Mouse (Mus musculus): ENCODE data around the gene Cr2. TPM values are rescaled to one million over a fixed set of nuclear protein-coding genes. Genes with fewer than 3 reads are reported as not detected.
"Not testable (repeated sequence)": the region's sequence is repeated elsewhere in the genome, so short reads cannot be mapped to it uniquely, and the experiment has no call there.

The Cr2 gene
- 0.28 and 0.80 TPM in 2 replicates for polyA plus RNA-seq (2015; fragmentation: Nextera tagmentation; extraction: Ambion mirVana)

GRCm38 (mm10) chr1:195175980-195176931 lies at the start of gene Cr2:
Cr2 (minus strand) TSS chr1:195176716.
- WGBS: 6% methylated on average over 20 of the region's 20 CpGs
- 0 out of 2 replicates have a peak, but pooled peaks cover 7% of the 10 kb centered on the region for H3K4me1 ChIP-seq
- peak within 1 kb of the TSS; percentile 29 for H3K4me3 ChIP-seq
- H3K4me2 ChIP-seq: peak within 1 kb of the TSS; percentile 61
- H3K36me3 ChIP-seq: no peaks in the 10 kb centered on the region
- H3K9ac ChIP-seq: peak within 1 kb of the TSS; percentile 51; the same call in 1 of the 2 replicates
- ATAC-seq (ENCODE audit: insufficient number of reproducible peaks, insufficient read depth, low FRiP score, low TSS enrichment, low read depth): peak; percentile 78
- H3K27me3 ChIP-seq: peaks cover 12% of the 10 kb centered on the region; the same call in 1 of the 2 replicates
- no peak within 1 kb of the TSS for H3K27ac ChIP-seq
- H3K9me3 ChIP-seq: no peaks in the 10 kb centered on the region

GRCm38 (mm10) chr1:195221781-195222180 lies 45.3 kb upstream of the Cr2 start:
- H3K4me3 ChIP-seq: no peak overlapping the region
- WGBS: 39% methylated on average over 2 of the region's 2 CpGs
- H3K27ac ChIP-seq: no peak overlapping the region
- no peaks in the 10 kb centered on the region for H3K4me1 ChIP-seq
- no peaks in the 10 kb centered on the region for H3K27me3 ChIP-seq
- no peaks in the 10 kb centered on the region for H3K36me3 ChIP-seq
- H3K4me2 ChIP-seq: no peak overlapping the region
- H3K9ac ChIP-seq: no peak overlapping the region
- no peak for ATAC-seq (ENCODE audit: insufficient number of reproducible peaks, insufficient read depth, low FRiP score, low TSS enrichment, low read depth)
- no peaks in the 10 kb centered on the region for H3K9me3 ChIP-seq

DNA sequence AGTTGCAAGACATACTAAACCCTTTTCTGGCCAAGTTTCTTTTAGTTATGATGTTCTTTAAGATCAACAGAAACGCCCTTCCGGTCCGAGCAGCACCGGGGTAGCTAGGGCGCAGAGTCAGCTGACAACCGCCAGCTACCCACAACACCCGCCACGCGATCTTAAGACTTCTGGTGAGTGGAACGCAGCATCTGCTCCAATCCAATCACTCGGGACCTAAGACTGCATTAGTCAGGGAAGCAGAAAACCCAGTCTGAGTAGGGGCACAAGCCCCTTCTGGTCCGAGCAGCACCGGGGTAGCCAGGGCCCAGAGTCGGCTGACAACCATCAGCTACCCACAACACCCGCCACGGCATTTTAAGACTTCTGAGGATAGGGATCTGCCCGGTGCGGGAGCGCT lies 36.3 kb upstream of the Cr2 start:
- H3K27me3 ChIP-seq; H3K4me1 ChIP-seq; H3K9ac ChIP-seq; H3K27ac ChIP-seq; H3K4me3 ChIP-seq; H3K9me3 ChIP-seq; H3K36me3 ChIP-seq; ATAC-seq (ENCODE audit: insufficient number of reproducible peaks, insufficient read depth, low FRiP score, low TSS enrichment, low read depth): not testable (repeated sequence)
- 63% methylated on average over 19 of the region's 19 CpGs for WGBS
- 0 out of 2 replicates have a peak overlapping the region, but pooled peaks have one; percentile 11 for H3K4me2 ChIP-seq

GRCm38 (mm10) chr1:195184746-195185145 lies 8.2 kb upstream of the Cr2 start:
- Histone ChIP-seq H3K4me2 (no peak overlapping the region), H3K4me1 (no peaks in the 10 kb centered on the region), H3K36me3 (no peaks in the 10 kb centered on the region), H3K4me3 (no peak overlapping the region), H3K27me3 (no peaks in the 10 kb centered on the region), H3K9me3 (no peaks in the 10 kb centered on the region), H3K27ac (no peak overlapping the region), H3K9ac (no peak overlapping the region)
- no peak for ATAC-seq (ENCODE audit: insufficient number of reproducible peaks, insufficient read depth, low FRiP score, low TSS enrichment, low read depth)

DNA sequence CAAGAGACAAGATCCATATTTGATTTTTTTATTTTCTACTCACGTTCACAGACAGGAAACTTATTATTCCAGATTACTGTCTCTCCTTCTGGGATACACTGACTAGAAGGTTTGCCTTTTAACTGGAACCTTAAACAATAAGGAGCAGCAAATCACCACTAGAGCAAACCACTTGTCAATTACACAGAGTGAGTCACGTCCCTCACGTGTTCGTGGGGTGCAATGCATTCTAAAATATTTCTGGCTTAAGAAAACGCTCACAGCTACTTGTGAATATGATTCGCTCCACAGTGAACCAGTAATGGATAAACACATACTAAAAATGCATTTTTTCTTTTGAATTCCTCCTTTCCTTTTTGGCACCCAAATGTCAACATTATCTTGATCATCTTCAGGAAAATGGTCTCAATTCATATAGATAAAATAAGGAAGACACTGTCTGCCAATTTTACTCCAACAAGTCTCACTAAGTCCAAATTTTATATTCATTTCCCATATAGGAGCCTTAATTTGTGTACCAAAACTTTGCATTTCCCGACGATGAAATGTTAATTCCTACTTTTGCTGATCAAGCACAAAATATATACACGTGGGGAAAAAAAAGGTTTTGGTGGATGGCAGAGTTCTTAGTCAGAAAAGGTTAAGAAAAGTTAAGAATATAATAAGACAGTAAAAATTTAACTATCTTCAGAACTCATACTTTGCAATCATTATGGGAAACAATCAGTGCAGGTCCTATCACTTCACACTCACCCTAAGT lies 11.3 kb downstream of the Cr2 start:
- Histone ChIP-seq H3K36me3 (no peaks in the 10 kb centered on the region), H3K4me2 (no peak overlapping the region), H3K27ac (no peak overlapping the region), H3K27me3 (no peaks in the 10 kb centered on the region), H3K9ac (no peak overlapping the region), H3K4me3 (no peak overlapping the region), H3K4me1 (no peaks in the 10 kb centered on the region), H3K9me3 (no peaks in the 10 kb centered on the region)
- no peak for ATAC-seq (ENCODE audit: insufficient number of reproducible peaks, insufficient read depth, low FRiP score, low TSS enrichment, low read depth)
- WGBS: 83% methylated on average over 9 of the region's 9 CpGs

DNA sequence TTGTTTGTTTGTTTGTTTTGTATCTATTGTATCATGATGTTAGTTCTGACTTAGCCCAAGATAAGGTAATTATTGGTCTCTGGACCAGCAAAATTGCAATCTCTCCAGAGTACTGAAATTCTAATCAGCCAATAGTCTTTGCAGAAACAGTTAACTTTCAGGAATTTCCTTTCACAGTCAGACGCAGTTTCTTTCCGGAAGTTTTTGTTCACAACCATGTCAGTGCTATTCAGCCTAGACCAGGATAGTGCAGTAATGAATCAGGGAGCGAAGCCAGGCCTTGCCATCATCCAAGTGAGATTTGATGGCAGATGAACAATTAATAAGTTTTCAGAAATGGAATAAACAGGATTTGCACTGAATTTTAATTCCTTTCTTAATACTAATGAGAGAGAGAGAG lies 44.4 kb downstream of the Cr2 start:
- Histone ChIP-seq H3K9me3 (no peaks in the 10 kb centered on the region), H3K4me2 (peak overlapping the region; percentile 63), H3K27ac (peak overlapping the region; percentile 98; the same call in 1 of the 2 replicates), H3K4me3 (peak overlapping the region; percentile 66; the same call in 1 of the 2 replicates), H3K36me3 (peaks cover 10% of the 10 kb centered on the region; the same call in 1 of the 2 replicates), H3K9ac (no peak overlapping the region), H3K4me1 (peaks cover 14% of the 10 kb centered on the region), H3K27me3 (no peaks in the 10 kb centered on the region)
- no peak for ATAC-seq (ENCODE audit: insufficient number of reproducible peaks, insufficient read depth, low FRiP score, low TSS enrichment, low read depth)
- 48% methylated on average over 3 of the region's 3 CpGs for WGBS

GRCm38 (mm10) chr1:195131675-195132015 lies 44.9 kb downstream of the Cr2 start:
- H3K36me3 ChIP-seq: peaks cover 11% of the 10 kb centered on the region; the same call in 1 of the 2 replicates
- H3K9me3 ChIP-seq: no peaks in the 10 kb centered on the region
- peaks cover 14% of the 10 kb centered on the region for H3K4me1 ChIP-seq
- WGBS: 25% methylated on average over 4 of the region's 4 CpGs
- peak overlapping the region; percentile 63 for H3K4me2 ChIP-seq
- ATAC-seq (ENCODE audit: insufficient number of reproducible peaks, insufficient read depth, low FRiP score, low TSS enrichment, low read depth): no peak
- peak overlapping the region; percentile 88 for H3K9ac ChIP-seq
- H3K27me3 ChIP-seq: no peaks in the 10 kb centered on the region
- peak overlapping the region; percentile 66 for H3K4me3 ChIP-seq
- peak overlapping the region; percentile 98 for H3K27ac ChIP-seq

GRCm38 (mm10) chr1:195130953-195131674 lies 45.4 kb downstream of the Cr2 start, which contains the start of gene Cr1l:
Cr1l (minus strand) TSS chr1:195131586.
- H3K4me1 ChIP-seq: peaks cover 14% of the 10 kb centered on the region
- ATAC-seq (ENCODE audit: insufficient number of reproducible peaks, insufficient read depth, low FRiP score, low TSS enrichment, low read depth): peak; percentile 98
- peak within 1 kb of the TSS; percentile 88 for H3K9ac ChIP-seq
- H3K36me3 ChIP-seq: peaks cover 11% of the 10 kb centered on the region; the same call in 1 of the 2 replicates
- under 1% methylated on average over 31 of the region's 31 CpGs for WGBS
- H3K27ac ChIP-seq: peak within 1 kb of the TSS; percentile 98
- no peaks in the 10 kb centered on the region for H3K9me3 ChIP-seq
- peak within 1 kb of the TSS; percentile 66 for H3K4me3 ChIP-seq
- no peaks in the 10 kb centered on the region for H3K27me3 ChIP-seq
- H3K4me2 ChIP-seq: peak within 1 kb of the TSS; percentile 63

DNA sequence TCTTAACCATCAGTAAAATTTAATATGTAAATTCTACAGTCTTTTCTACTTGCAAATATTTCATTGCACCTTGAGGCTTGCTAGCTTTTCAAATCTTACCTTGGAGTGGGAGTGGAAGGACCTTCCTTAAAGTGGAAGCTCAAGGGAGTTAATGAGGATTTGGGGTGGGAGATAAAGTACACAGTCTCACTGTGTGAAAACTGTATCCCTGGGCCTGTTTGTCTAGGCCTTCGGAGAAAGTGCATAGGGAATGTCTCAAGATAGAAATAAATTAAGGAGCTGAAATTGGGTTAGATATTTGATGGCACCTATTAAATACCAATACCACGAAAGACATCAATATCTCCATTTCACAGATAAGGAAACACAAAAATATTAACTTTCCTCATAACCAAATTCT lies 46.0 kb downstream of the Cr2 start:
- H3K27me3 ChIP-seq: no peaks in the 10 kb centered on the region
- H3K4me3 ChIP-seq: peak overlapping the region; percentile 66
- no peaks in the 10 kb centered on the region for H3K9me3 ChIP-seq
- H3K9ac ChIP-seq: peak overlapping the region; percentile 88
- 0 out of 2 replicates have a peak, but pooled peaks have one; percentile 32 for ATAC-seq (ENCODE audit: insufficient number of reproducible peaks, insufficient read depth, low FRiP score, low TSS enrichment, low read depth)
- H3K4me2 ChIP-seq: peak overlapping the region; percentile 63
- H3K36me3 ChIP-seq: peaks cover 14% of the 10 kb centered on the region; the same call in 1 of the 2 replicates
- WGBS: 5% methylated on average over 2 of the region's 2 CpGs
- H3K4me1 ChIP-seq: peaks cover 14% of the 10 kb centered on the region
- H3K27ac ChIP-seq: peak overlapping the region; percentile 98; the same call in 1 of the 2 replicates

GRCm38 (mm10) chr1:195129867-195130266 lies 46.6 kb downstream of the Cr2 start:
- no peak overlapping the region for H3K27ac ChIP-seq
- peaks cover 18% of the 10 kb centered on the region for H3K36me3 ChIP-seq
- H3K4me1 ChIP-seq: peaks cover 14% of the 10 kb centered on the region
- H3K4me2 ChIP-seq: peak overlapping the region; percentile 22; the same call in 1 of the 2 replicates
- no peak overlapping the region for H3K4me3 ChIP-seq
- H3K27me3 ChIP-seq: no peaks in the 10 kb centered on the region
- H3K9ac ChIP-seq: no peak overlapping the region
- 72% methylated on average over 1 of the region's 1 CpGs for WGBS
- ATAC-seq (ENCODE audit: insufficient number of reproducible peaks, insufficient read depth, low FRiP score, low TSS enrichment, low read depth): no peak
- H3K9me3 ChIP-seq: no peaks in the 10 kb centered on the region

DNA sequence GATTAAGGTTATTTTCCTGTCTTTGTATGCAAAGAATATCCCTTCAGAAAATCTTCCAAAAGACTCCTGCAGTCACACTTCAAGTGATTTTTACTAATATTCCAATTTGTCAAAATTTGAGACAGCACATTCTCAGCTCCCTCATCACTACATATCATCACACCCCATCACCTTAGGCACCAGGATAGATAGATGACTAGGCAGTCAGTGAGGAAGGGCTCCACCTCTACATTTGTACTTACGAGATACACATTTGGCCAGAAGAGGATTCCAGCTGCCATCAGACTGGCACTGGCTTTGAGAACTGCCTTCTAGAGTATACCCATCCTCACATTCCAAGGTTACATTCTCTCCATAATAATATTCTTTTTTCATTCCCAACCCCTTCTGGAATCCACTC lies 62.1 kb downstream of the Cr2 start:
- Histone ChIP-seq H3K4me3 (no peak overlapping the region), H3K36me3 (peaks cover 55% of the 10 kb centered on the region), H3K4me2 (no peak overlapping the region), H3K4me1 (no peaks in the 10 kb centered on the region), H3K9ac (no peak overlapping the region), H3K9me3 (no peaks in the 10 kb centered on the region), H3K27me3 (no peaks in the 10 kb centered on the region), H3K27ac (no peak overlapping the region)
- 100% methylated on average over 1 of the region's 1 CpGs for whole genome bisulfite sequencing
- ATAC-seq (ENCODE audit: insufficient number of reproducible peaks, insufficient read depth, low FRiP score, low TSS enrichment, low read depth): no peak
